Mouse (Mus musculus) olfactory bulb, adult 2 months (tissue): ENCODE measurements around the gene Commd3.

Experiments used
- CTCF ChIP-seq: fragments of 200-500 bp; IDR thresholded peaks from 2 replicates; pipeline ENCODE4 v1.5.1; 2012; ENCODE audit warnings: low read depth, mild to moderate bottlenecking, low read length, moderate library complexity; ENCODE audit not compliant: insufficient read depth
- POLR2A ChIP-seq: fragments of 200-500 bp; IDR thresholded peaks from 2 replicates; pipeline ENCODE4 v1.6.1; 2012; ENCODE audit warnings: mild to moderate bottlenecking, low read depth, low read length, moderate library complexity; ENCODE audit not compliant: insufficient read depth

GRCm38 (mm10) chr2:18677631-18678471 lies 5.7 kb downstream of the Commd3 start:
- no peak for TF ChIP-seq CTCF
- no peak for TF ChIP-seq POLR2A
